Mouse (Mus musculus): ENCODE data around the gene Ate1.
"Not testable (repeated sequence)": the region's sequence is repeated elsewhere in the genome, so short reads cannot be mapped to it uniquely, and the experiment has no call there.

The Ate1 gene

DNA sequence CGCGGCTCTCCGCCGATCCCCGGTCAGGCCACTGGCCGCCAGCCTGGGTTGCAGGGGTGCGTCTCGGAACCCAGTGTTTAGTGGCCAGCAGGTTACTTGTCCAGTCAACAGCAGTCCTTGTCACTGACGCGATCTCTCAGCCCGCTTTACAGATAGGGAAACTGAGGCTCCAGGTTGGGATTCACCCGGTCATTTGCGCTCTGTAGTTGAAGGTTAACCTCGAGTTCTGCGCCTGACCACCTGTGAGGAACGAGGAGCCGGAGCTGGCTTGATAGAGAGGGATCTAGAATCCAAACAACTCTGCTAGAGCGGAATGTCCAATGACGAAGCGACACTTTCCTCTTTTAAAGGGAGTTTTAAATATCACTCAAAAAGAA is at the start of gene Ate1:
Ate1 (minus strand) TSS at position 321 of the 377 bp plus-strand sequence.
- no peak for DNase-seq (ENCODE audit: low read depth, low spot score)

DNA sequence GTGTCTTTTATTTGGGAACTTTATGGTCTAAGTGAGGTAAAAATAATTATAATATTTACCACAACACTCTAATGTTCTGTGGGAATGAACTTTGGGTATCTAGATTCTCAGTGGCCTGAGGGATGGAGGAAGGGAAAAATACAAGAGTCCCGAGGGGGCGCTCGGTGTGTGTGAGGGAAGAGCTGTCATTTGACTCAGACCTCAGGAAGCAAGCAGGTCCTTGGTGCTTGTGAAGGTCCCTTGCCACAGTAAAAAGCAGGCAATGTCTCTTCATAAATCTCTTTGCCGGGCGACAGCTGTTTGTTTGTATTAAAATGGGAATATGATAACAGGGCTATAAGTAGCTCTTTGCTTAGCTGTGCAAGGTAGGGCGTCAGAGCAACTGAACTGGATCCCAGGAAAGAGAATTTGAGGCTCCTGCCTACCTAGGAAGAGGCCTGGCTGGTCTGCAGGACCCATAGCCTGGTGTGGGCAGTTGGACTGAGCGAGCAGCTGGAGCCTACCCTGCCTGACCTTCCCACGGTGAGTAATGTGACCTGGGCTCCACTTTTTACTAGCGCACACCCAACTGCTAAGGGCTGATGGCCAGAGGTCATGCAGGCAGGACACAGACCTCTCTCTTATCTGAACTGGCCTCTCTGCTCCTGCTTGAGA is 48.7 kb upstream of the Ate1 start:
- DNase-seq (ENCODE audit: low read depth, low spot score): no peak

DNA sequence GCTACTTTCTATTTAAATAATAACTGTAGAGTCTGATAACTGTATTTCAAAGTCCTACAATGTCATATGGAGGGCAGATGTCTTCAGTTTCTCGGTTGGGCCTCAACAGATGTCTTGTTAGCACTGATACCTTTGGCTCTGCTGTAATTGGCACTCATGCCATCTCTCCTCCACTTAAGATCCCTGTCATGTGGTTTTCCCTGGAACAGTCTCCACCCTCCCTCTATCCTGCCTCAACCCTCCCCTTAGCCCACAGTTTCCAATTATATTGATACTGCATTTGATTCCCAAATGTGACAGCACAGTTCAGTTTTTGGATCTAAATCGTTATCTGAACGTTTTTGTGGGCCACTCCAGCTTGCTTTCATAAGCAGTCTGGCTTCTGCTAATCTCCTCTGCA is 44.4 kb upstream of the Ate1 start:
- DNase-seq (ENCODE audit: low read depth, low spot score): no peak

DNA sequence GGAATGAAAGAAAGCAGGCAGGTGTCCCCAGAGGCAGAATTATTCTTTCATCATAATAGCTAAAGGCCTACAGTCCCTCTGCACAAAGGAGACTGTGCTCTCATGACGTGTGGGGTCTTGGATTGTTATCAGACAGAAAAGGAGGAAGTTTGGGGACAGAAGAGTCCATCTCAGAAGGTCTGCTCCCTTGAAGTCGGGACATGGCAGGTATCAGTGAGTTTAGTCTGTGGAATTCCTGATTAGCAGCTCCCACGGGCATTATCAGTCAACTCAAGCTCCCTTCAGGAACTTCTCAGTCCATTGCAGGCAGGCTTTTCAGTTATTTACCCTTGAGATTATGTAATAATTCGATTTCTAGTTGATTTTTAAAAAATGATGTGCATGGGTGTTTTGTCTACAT is 43.7 kb upstream of the Ate1 start:
- DNase-seq (ENCODE audit: low read depth, low spot score): no peak

DNA sequence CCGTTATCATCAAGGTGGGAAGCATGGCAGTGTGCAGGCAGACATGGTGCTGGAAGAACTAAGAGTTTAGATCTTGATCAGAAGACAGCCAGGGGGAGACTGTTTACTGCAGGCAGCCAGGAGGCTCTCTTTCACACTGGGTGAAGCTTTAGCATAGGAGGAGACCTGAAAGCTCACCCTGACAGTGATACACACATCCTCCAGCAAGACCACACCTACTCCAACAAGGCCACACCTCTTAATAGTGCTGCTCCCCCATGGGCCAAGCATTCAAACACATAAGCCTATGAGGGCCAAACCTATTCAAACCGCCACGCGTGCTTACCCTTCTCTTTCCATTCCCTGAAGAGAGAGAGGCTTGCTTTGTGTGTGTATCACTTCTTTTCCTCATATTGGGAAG is 43.1 kb upstream of the Ate1 start:
- no peak for DNase-seq (ENCODE audit: low read depth, low spot score)

DNA sequence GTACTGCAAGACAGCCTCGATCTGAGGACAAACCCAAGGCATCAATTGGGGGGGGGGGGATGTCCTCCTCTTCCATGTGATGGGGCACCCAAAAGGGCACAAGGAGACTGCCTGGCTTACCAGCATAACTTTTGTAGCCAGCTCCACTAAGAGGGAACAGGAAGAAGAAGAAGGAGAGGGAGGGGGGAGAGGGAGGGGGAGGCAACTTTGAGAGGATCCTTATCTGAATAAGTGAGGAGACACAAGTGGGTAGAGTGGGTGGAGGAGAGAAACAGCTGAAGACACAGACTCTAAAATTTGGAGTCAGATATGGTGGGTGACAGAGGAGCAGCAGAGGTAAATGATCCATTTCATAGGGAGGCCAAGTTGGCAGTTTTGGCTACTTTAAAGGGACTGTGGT is 40.8 kb upstream of the Ate1 start:
- DNase-seq (ENCODE audit: low read depth, low spot score): no peak

DNA sequence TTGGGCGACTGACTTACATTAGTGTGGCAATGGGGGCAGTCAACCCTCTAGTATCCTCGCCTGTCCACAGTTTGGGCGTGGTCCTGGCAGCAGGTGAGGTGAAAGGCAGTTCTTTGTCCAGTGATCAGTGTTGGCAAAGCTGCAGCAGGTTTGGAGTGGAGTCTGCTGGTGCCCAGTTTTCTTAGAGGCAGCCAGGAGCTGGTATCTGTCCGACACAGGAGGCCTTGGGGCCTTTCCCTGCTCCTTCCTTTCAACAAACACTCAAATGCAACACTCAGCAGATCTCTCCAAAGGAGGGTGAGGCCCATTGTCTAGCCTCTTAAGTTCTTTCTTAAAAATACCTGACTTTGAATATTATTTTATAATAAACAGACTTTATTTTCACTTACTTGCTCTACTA is 38.4 kb upstream of the Ate1 start:
- no peak for DNase-seq (ENCODE audit: low read depth, low spot score)

DNA sequence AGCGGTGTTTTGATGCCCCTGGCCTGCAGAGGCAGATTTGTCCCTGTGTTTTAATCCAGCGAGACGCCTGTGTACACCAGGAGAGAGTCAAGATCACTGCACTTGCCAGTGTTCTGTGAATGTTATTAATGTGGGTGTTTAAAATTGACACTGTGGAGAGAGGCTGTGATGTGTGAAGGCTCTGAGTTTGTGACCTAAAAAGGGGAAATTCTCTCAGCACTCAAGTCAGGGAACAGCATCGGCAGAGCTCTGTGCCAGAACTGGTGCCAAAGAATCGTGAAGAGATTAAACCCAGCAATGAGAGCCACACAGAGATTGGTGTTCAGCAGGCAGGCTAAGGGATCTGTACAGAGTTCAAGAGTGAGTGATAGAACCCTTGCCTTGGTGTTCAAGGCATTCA is 35.4 kb upstream of the Ate1 start:
- DNase-seq (ENCODE audit: low read depth, low spot score): no peak

DNA sequence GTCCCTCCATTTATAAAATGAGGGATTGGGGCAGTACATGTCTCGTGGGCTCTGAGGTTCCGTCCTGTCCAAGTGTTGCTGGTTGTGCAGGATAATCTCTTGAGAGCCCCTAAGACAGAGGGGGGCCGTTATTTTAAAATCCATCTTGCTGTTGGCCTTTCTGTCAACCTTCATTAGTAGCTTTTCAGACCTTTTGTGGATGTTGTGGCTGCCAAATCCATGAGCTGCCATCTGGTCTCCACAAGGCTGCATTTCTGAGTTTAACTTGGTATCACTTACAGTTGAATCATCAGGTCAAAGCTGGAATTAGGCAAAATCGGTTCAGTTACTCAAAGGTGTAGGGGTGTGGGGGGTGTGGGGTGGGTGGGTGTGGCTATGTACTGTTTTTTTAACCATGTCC is 33.2 kb upstream of the Ate1 start:
- DNase-seq (ENCODE audit: low read depth, low spot score): peak; percentile 17

DNA sequence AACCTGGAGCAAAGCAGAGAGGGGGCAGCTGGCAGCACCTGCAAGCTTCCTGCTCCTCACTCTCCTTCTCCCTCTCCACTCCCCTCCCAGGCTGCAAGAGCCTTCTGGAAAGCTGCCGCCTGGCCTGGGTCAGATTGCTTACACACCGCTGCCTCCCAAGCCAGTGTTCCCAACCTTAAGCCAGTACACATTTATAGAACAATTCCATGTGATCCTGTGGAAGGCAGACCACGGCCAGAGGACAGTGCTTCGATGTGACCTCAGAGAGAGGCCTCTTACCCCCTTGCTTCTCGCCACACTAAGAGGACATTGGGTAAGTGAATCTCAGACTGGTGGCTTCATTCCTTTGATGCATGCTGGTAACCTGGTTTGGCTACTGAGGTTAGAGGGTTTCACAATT is 32.6 kb upstream of the Ate1 start:
- DNase-seq (ENCODE audit: low read depth, low spot score): no peak

DNA sequence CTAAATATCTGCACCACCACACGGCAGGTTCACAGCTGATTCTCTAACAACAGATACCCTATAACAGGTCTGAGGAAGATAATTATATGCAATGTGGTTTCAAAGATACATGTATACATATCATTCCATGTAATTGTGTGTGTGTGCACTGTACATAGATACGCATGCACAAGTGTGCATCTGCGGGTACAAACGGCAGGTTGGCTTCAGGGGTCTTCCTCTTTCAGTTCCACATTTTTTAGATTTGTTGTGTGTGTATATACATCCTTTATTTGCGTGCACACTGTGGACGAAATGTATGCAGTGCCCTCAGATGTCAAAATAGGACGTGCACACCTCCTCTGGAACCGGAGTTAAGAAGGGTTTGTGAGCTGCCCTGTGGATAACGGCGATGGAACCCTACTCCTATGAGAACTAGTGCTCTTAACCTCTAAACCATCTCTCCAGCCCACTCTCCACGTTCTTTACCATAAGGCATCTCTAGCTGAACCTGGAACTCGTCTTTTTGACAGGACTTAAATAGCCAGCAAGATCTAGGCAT is 27.5 kb upstream of the Ate1 start:
- no peak for DNase-seq (ENCODE audit: low read depth, low spot score)

DNA sequence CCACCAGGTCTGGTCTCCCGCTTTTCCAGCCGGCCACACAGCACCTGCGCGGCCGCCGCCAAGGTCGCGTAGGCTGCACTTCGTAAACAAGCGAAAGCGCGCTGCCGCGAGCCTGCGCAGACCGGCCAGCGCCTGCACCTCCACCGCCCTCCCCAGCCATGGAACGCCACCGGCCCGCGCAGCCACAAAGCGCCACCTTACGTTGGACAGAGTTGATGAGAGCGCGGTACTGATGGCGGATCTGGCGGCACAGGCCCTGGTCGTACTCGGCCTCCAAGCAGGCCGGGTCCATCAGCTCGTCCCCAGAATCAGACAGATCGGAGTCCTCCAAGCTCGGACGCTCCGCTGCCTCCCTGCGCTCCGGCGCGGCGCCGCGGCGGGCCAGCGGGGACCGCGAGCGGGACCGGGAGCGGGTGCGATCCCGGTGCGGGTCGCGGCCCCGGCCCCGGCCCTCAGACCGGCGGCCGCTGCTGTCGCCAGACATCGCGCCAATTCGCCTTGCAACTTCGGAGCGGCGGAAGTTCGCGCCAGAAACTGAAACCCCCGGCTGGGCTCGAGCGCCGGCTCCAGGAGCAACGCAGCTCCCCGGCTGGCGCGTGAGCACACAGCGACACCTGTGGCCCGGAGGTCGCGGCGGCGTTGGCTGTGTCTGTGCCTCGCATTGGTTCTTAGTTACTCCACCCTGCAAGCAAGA is 26.8 kb upstream of the Ate1 start:
- DNase-seq (ENCODE audit: low read depth, low spot score): peak; percentile 86

DNA sequence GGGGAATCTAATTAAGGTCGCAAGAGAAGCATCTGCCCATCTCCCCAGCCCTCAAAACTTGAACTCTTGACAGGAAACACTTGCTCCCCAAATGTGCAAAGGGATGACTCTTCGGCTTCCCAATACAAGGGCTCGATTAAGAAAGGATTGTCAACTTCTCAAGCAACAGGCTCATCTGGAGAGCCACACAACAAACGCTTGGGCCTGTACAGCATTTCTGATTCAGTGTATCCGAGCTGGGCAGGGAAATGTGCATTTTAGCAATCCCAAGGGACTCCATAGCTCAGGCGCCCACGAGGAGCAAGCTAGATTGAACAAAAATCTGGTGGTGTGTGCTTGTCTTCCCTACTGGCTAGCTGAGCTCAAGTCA is 26.2 kb upstream of the Ate1 start:
- DNase-seq (ENCODE audit: low read depth, low spot score): no peak

DNA sequence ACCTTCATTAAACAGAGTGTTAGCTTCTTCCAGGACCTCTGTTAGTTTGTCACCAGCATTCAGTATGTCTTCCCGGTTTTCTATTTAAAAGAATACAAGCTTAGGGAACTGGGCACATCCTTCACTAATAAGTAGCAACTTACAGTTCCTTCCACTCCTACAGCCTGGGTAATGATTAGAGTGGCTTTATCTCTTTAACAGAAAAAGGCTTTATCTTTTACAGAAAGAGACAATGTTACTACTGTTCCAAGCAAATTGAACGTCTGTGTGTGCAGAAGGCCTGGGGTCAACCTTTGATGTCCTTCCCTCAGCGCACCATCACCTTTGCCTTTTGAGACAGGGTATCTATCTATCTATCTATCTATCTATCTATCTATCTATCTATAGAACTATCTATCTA is 25.7 kb upstream of the Ate1 start:
- no peak for DNase-seq (ENCODE audit: low read depth, low spot score)

DNA sequence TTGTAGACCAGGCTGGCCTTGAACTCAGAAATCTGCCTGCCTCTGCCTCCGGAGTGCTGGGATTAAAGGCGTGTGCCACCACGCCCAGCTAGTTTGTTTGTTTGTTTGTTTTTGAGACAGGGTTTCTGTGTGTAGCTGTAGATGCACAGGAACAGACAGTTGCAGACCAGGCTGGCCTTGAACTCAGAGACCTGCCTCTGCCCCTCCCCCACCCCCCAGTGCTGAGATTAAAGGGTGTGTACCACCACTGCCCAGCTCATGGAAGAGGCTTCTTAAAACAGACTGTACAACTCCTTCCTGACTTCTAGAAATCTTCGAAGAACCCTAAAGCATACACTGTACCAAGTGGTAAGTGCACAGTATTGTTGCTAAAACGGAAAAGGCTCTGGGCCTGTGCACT is 25.2 kb upstream of the Ate1 start:
- no peak for DNase-seq (ENCODE audit: low read depth, low spot score)

DNA sequence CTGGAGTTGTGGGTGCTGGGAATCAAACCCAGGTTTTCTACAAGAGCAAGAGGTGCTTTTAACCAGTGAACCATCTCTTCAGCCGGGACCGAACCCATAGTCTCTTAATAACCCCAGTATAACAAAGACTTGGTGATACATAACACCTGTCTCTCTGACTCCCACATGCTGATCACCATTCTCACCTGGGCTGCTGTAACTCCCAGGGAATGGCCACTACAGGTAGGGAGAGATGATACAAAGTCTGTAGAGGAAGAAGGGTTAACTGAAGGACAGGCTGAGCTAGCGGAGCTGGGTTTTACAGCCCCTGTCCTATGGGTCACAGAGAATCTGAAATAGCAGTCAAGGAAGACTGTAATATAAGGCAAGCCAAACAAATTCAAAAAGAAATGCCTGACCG is 23.0 kb upstream of the Ate1 start:
- DNase-seq (ENCODE audit: low read depth, low spot score): no peak

DNA sequence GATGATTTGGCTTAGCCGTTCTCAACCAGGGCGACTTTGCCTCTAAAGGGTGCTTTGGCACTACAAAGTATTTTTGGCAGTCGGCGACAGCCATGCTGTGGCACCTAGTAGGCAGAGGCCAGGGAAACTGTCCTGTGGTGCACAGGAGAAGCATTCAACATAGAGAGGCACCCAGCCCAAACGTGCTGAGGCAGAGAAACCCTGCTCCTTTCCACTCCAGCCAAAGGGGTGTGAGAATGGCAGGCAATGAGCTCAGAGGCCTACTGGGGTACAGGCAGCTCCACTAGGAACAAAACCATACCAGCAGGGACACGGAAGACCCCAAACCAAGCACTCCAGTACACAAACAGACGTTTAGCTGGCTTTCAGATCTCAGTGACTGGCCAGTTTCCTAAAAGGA is 20.0 kb upstream of the Ate1 start:
- no peak for DNase-seq (ENCODE audit: low read depth, low spot score)

DNA sequence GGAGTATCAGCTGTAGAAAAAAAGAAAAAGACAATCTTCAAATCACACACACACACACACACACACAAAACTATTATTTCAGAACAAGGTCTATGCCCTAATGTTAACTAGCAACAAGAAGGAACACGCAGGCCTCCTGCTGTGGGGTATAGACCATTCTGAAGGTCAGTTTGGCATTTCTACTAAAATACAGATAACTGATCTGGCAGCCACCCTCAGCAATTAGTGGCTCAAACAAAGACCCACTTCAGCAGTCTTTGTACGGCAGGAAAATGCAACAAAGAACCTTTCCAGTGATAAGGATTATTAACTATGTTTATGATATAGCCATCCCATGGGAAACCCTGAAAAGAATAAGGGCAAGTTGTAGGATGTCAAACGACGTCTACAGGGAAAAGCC is 16.9 kb upstream of the Ate1 start:
- DNase-seq (ENCODE audit: low read depth, low spot score): no peak

DNA sequence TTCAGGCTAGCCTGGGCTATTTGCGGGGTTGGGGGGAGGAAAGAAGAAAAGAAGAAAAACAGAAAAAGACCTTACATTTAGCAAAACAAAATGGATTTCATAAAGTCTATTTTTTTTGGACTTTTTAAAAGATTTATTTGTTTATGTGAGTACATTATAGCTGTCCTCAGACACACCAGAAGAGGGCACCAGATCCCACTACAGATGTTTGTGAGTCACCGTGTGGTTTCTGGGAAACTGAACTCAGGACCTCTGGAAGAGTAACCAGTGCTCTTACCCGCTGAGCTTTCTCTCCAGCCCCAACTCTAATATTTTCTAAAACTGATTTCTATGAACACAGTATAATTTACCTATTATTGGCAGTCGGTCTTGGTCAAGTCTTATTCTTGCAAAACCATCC is 15.0 kb upstream of the Ate1 start:
- DNase-seq (ENCODE audit: low read depth, low spot score): peak; percentile 77

DNA sequence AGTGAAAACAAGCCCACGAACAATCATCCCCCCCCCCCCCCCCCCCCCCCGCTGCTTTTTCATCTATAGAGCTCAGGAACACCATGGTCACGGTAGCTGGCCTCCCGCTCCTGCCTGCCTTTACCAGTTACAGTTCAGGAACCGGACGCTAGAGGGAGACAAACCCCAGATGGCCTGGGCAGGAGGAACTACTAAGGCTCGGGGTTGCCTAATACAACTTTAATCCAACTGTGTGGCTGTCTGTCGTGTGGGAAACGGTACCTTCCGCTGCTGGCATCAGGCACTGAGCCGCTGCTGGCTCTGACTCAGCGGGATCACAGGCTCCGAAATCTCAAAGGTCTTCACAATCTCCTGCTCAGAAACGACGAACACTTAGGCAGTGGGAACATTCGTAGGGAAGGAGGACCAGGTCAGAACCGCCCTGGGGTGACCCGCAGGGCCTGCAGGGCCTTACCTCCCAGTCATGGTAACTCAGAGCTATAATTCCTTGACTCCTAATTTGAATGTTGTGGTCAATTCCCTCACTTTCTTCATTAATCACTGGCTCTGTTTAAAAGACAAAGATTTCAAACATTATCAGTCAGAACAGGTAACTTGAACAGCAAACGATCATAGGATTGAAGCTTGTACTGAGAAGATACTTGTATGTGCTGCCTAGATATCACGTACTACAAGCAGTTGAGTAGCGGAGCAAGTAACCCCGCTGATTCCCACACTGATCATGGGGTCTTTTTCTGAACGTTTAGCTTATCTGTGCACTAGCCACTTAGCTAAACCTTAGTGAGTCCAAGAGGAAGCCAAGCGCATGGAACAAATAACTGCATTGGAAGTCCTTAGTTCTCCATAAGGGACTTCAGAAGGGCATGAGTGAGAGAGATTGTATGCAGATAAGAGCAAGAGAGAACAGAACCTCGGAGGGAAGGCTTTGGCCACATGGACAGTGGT is 13.4 kb upstream of the Ate1 start:
- DNase-seq (ENCODE audit: low read depth, low spot score): peak; percentile 95

DNA sequence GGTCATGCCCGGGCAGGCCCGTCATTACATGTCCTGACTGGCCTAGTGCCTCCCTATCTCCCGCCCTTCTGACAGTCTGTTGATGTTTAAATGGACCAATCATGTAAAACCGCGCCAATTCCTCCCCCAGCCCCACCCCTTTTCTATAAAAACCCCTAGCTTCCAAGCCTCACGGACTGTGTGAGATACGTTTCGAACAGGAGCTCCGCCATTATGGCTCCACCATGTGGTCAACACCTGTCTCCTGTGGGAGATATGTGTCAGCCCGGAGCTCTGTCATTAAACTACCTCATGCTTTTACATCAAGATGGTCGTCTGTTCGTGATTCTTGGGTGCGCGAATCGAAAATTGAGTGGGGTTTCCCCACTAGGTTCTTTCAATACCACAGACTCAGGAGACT is 11.0 kb upstream of the Ate1 start:
- not testable (repeated sequence) for DNase-seq (ENCODE audit: low read depth, low spot score)

DNA sequence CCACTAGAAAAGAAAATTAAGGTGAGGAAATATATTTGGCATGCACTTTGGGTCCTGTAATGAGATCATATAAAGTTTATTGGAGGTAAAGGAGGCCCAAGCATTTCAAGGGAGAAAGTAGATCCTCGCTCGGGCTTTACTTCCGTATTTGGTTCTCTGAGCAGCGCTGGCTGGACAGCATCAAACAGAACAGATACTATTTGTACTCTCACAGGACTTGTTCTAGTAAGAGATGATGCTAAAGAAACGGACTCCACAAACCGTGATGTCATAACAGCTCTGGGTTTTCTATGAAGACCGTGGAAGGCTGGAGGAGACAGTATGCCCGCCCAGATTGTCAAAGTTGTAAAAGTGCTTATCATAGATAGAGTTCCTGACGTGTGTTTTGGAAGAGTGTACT is 7.1 kb upstream of the Ate1 start:
- no peak for DNase-seq (ENCODE audit: low read depth, low spot score)
